Mouse (Mus musculus) testis, adult 2 months (tissue): Measurements from ENCODE around the gene Rab35. TPM values are rescaled to one million over a fixed set of nuclear protein-coding genes. Genes with fewer than 3 reads are reported as not detected.
A peak's percentile ranks its signal among the peaks of the same experiment; 100 is the strongest.

Experiments used
- H3K27ac ChIP-seq: fragments of 200-500 bp; 2 replicates; pipeline ENCODE4 v1.5.1; 2012; ENCODE audit warnings: low read depth, low read length; ENCODE audit not compliant: control insufficient read depth, insufficient read depth
- H3K27me3 ChIP-seq: fragments of 200-500 bp; 2 replicates; pipeline ENCODE4 v1.6.1; 2012; ENCODE audit warnings: mild to moderate bottlenecking, low read length, moderate library complexity; ENCODE audit not compliant: control insufficient read depth, insufficient read depth
- H3K36me3 ChIP-seq: fragments of 200-500 bp; 2 replicates; pipeline ENCODE4 v1.6.1; 2012; ENCODE audit warnings: mild to moderate bottlenecking, low read length; ENCODE audit not compliant: control insufficient read depth, insufficient read depth
- H3K4me1 ChIP-seq: fragments of 200-500 bp; 2 replicates; pipeline ENCODE4 v1.6.1; 2012; ENCODE audit warnings: low read length; ENCODE audit not compliant: control insufficient read depth, insufficient read depth
- H3K4me3 ChIP-seq: fragments of 200-500 bp; 2 replicates; pipeline ENCODE4 v1.5.1; 2012; ENCODE audit warnings: low read depth, mild to moderate bottlenecking, low read length, moderate library complexity, mixed read lengths; ENCODE audit not compliant: control insufficient read depth
- CTCF ChIP-seq: fragments of 200-500 bp; IDR thresholded peaks from 2 replicates; pipeline ENCODE4 v1.5.1; 2012; ENCODE audit warnings: low read depth, mild to moderate bottlenecking, inconsistent platforms, low read length, moderate library complexity; ENCODE audit not compliant: control insufficient read depth, insufficient read depth, insufficient replicate concordance
- POLR2A ChIP-seq: fragments of 200-500 bp; IDR thresholded peaks from 2 replicates; pipeline ENCODE4 v1.6.1; 2012; ENCODE audit warnings: low read depth, mild to moderate bottlenecking, inconsistent platforms, low read length, moderate library complexity; ENCODE audit not compliant: control insufficient read depth
- polyA plus RNA-seq: library from polyadenylated mRNA; depleted of rRNA; stranded (reverse); fragments of >200 nt; gene quantifications from 2 replicates; pipeline ENCODE4 v1.2.3, GENCODE M21; 2012; rRNA removed

The Rab35 gene
- 14.9 and 15.4 TPM in 2 replicates for polyA plus RNA-seq

DNA sequence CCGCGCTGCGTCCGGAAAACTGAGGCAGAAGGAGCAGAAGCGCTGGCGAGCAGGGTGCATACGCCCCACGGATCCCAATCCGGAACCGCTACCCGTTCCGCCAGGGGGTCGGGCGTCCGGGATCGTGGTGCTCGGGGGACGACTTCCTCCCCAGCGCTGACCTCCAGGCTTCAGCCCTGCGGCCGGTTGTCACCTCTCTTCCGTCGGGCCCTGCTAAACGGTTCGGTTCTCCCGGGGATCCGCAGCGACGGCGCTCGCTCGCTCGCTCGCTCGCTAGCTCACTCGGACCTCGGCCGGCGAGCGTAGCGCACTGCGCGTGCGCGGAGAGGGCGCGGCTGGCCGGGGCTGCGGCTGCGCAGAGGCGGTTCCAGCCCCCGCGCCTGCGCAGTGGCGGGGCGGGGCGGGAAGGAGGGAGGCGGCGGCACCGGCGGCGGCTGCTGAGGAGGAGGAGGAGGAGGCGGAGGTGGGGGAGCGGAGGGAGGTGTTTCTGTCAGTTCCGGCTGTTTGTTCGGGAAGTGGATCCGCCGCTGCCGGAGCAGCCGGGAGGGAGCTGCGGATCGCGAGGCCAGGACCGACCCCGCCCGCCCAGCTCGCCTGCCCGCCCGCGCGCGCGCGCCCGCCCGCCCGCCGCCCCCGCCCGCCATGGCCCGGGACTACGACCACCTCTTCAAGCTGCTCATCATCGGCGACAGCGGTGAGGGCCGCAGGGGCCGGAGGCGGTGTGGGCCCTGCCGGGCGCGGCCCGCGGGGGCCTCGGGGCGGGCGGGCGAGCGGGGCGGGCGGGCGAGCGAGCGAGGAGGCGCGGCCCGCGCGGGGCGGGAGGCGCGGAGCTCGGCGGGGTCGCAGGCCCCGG is at the start of gene Rab35:
TSS of gene Rab35 (plus strand) at position 404 of the 853 bp plus-strand sequence.
- Histone ChIP-seq H3K27ac (peak within 1 kb of the TSS; percentile 85), H3K27me3 (no peaks in the 10 kb centered on the region), H3K4me3 (peak within 1 kb of the TSS; percentile 95), H3K4me1 (peaks cover 6% of the 10 kb centered on the region), H3K36me3 (no peaks in the 10 kb centered on the region)
- TF ChIP-seq POLR2A: peak; percentile 63
- TF ChIP-seq CTCF: no peak

DNA sequence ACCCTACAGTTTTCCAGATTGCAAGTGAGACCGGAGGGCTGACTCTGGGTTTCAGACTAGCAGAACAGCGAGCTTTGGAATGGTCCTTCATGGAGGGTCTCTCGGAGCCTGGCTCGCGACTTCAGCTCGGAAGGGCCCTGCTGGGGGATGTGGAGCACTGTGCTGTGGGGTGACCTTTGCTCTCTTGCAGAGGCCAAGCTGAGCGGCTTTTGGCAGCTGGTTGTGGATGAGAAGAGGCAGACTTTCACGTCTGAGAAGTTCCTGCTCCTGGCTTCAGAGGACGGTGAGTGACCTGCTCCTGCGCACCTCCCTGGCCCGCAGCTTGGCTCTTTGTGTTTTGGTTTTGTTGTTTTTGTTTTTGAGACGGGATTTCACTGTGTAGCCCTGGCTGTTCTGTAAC is 46.1 kb upstream of the Rab35 start:
- no peaks in the 10 kb centered on the region for H3K4me1 ChIP-seq
- no peaks in the 10 kb centered on the region for H3K27me3 ChIP-seq
- no peak overlapping the region for H3K4me3 ChIP-seq
- TF ChIP-seq CTCF: no peak
- no peak for TF ChIP-seq POLR2A
- no peak overlapping the region for H3K27ac ChIP-seq
- peaks cover 17% of the 10 kb centered on the region for H3K36me3 ChIP-seq

DNA sequence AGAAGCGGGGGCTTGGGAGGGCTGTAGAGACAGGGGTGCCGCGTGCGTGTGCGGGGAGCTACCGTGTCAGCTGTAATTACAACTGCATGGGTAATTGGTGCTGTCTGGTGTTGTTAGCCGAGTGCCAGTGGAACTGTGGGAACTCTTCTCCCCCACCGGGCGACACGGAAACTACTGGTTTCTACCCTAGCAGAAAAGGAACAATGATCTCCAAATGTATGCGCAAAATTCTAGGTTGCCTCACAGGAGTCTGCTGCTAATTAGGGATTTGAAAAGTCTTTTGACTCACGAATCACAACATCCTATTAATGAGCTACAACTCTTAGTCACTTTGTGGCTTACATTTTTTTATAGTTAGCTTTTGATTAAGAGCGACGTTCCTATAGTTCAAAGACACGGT is 45.5 kb upstream of the Rab35 start:
- peaks cover 17% of the 10 kb centered on the region for H3K36me3 ChIP-seq
- H3K4me3 ChIP-seq: no peak overlapping the region
- no peak for TF ChIP-seq CTCF
- no peak for TF ChIP-seq POLR2A

DNA sequence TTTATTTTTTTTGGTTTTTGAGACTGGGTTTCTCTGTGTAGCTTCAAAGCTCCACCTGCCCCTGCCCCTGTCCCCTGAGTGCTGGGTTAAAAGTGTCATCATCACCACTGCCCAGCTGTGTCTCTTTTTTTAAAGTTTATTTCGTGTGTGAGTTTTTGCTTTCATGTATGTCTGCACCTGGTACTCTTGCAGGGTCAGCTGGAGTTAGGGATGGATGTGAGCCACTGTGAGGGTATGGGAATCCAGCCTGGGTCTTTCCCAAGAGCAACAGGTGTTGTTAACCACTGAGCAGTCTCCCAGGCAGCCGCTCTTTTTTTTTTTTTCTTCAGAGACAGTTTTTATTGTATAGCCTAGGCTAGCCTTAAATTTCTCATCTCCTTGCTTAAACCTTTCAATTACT is 44.9 kb upstream of the Rab35 start:
- TF ChIP-seq POLR2A: no peak
- no peak for TF ChIP-seq CTCF
- Histone ChIP-seq H3K27ac (no peak overlapping the region), H3K36me3 (peaks cover 17% of the 10 kb centered on the region), H3K27me3 (no peaks in the 10 kb centered on the region), H3K4me1 (no peaks in the 10 kb centered on the region), H3K4me3 (no peak overlapping the region)

More for the DNA sequence above, 45.5 kb upstream of the Rab35 start:
- Histone ChIP-seq H3K4me1 (no peaks in the 10 kb centered on the region), H3K27me3 (no peaks in the 10 kb centered on the region), H3K27ac (no peak overlapping the region)

DNA sequence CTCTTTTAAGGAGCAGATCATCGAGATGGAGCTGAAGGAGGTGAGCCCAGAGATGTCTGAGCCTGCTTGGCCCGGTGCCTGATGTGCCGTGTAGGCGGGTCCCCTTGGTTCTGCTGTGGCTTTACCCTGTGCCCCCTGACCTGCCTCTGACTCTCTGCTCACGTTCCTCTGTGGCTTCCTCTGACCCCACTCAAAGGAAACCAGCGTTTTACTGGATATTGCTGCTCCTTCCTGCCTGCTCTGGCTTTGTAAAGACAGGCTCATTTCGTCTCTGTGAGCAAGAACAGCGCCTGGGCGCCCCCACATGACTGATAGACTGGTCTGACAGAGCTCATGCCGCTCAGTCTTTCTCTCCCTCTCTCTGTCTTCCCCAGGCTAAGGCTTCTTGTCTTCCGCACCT is 40.7 kb upstream of the Rab35 start:
- Histone ChIP-seq H3K4me3 (no peak overlapping the region), H3K27me3 (no peaks in the 10 kb centered on the region), H3K4me1 (no peaks in the 10 kb centered on the region), H3K27ac (no peak overlapping the region), H3K36me3 (peaks cover 17% of the 10 kb centered on the region)
- TF ChIP-seq CTCF (no peak), POLR2A (no peak)

DNA sequence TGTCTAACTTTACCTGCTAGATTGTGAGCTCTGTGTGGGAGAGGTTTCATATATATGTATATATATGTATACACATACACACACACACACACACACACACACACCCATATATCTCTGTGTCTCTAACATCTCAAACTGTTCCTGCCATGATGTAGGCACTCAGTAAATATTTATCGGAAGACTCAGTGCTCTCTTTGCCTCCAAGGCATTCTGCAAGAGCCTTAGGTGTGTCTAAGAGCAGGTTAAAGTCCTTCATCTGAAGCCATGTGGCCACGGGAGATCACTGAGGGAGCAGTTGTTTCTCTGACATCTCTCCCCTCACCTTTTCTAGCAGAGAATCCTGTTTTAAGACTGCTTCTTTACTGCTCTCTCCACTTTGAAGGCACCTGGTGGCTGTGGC is 40.2 kb upstream of the Rab35 start:
- Histone ChIP-seq H3K27ac (no peak overlapping the region), H3K27me3 (no peaks in the 10 kb centered on the region), H3K4me3 (no peak overlapping the region), H3K36me3 (peaks cover 15% of the 10 kb centered on the region), H3K4me1 (no peaks in the 10 kb centered on the region)
- TF ChIP-seq POLR2A: no peak
- TF ChIP-seq CTCF: no peak

DNA sequence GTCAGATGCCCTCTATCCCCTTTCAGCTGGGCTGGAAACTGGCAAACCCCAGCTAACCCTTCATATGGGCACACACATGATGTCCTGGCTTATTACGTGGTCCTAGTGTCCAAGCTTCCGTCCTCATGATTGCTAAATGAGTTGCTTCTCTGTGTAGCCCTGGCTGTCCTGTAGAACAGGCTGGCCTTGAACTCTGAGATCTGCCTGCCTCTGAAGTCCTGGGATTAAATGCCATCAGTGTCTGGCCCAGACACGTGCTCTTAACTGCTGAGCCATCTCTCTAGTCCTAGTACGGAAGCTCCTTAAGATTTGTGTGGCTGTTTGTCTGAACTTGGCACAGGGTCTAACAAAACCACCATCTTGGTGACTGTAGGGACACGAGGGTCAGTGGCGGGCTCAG is 28.1 kb upstream of the Rab35 start:
- no peak overlapping the region for H3K27ac ChIP-seq
- H3K27me3 ChIP-seq: no peaks in the 10 kb centered on the region
- no peaks in the 10 kb centered on the region; the same call in none of the 2 replicates for H3K36me3 ChIP-seq
- TF ChIP-seq CTCF: no peak
- TF ChIP-seq POLR2A: no peak
- no peak overlapping the region for H3K4me3 ChIP-seq
- peaks cover 9% of the 10 kb centered on the region for H3K4me1 ChIP-seq

DNA sequence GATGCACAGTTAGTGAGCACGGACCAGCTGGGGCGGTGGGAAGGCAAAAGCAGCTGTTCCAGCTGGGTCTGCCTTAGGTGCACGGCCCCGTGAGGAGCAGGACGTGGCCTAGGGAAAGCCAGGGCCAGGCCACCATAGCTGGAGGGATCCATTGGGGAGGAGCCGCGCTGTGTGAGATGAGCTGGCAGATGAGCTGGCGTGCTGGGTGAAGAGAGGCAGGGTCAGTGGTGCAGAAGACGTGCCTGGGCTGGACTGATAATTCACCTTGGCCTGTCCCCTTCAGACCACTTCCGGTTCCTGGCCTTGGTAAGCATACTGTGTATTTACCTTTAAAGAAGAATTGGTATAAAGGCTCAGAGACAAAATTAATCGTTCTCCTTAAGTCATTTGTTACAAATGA is 20.1 kb upstream of the Rab35 start:
- Histone ChIP-seq H3K4me3 (no peak overlapping the region), H3K27ac (no peak overlapping the region), H3K4me1 (peaks cover under 1% of the 10 kb centered on the region; the same call in 1 of the 2 replicates), H3K27me3 (no peaks in the 10 kb centered on the region), H3K36me3 (peaks cover 2% of the 10 kb centered on the region)
- no peak for TF ChIP-seq POLR2A
- no peak for TF ChIP-seq CTCF
